Mouse (Mus musculus) embryonic facial prominence, embryonic 10.5 days (tissue): Measurements from ENCODE around the gene Thsd4. TPM values are rescaled to one million over a fixed set of nuclear protein-coding genes. Genes with fewer than 3 reads are reported as not detected.

Experiments
- DNase-seq: peaks from one replicate; pipeline ENCODE4 v3.0.0-alpha.2; 2017; ENCODE audit warnings: low spot score
- H3K27ac ChIP-seq: fragments of 300-500 bp; sonication (generic); replicated peaks from 2 replicates; pipeline ENCODE4 v1.5.1; 2016; ENCODE audit warnings: mild to moderate bottlenecking
- H3K27me3 ChIP-seq: fragments of 300-500 bp; sonication (generic); replicated peaks from 2 replicates; pipeline ENCODE4 v1.6.1; 2016; ENCODE audit warnings: low read depth, mild to moderate bottlenecking; ENCODE audit not compliant: poor library complexity, severe bottlenecking
- H3K36me3 ChIP-seq: fragments of 300-500 bp; sonication (generic); replicated peaks from 2 replicates; pipeline ENCODE4 v1.6.1; 2016; ENCODE audit warnings: mild to moderate bottlenecking, moderate library complexity
- H3K4me1 ChIP-seq: fragments of 300-500 bp; sonication (generic); 2 replicates; pipeline ENCODE4 v1.6.1; 2016
- H3K4me3 ChIP-seq: fragments of 300-500 bp; sonication (generic); 2 replicates; pipeline ENCODE4 v1.5.1; 2016; ENCODE audit warnings: mild to moderate bottlenecking, moderate library complexity
- H3K9me3 ChIP-seq: fragments of 300-500 bp; sonication (generic); 2 replicates; pipeline ENCODE4 v1.6.1; 2016; ENCODE audit warnings: mild to moderate bottlenecking
- WGBS: fragments of 180-500 bp; shearing (Covaris S2); methylation state at CpG from one replicate; pipeline ENCODE4 v1.1.7; 2016; 5-methylcytosine and 5-hydroxymethylcytosine counted together
- polyA plus RNA-seq: library from polyadenylated mRNA; unstranded; fragments of >200 nt; fragmentation: Nextera tagmentation; extraction: Ambion mirVana; gene quantifications from 2 replicates; pipeline ENCODE4 v1.2.1, GENCODE M21; 2016

Thsd4 gene
- polyA plus RNA-seq, 1 experiment from 2014 or later, result 5.7 TPM

DNA sequence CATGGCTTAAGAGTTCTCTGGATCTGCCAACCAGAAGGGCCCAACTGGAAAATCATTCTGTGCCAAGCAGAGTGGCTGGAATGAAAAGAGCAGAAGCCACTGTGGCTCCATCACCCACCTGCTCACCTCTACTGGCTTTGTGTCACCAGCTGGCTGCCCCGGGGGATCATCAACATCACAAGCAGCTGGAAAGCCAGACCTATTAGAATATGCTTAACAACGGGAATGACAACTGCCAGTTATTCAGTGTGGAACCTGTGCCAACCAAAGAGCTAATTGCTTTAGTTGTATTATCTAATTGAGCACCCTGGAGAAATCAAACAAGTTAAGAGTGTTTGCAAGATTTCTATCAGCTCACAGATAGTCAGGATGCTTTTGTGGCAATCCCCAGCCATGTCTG lies 87.8 kb downstream of the Thsd4 start:
- Histone ChIP-seq H3K27me3 (no peaks in the 10 kb centered on the region), H3K27ac (no peak overlapping the region), H3K4me3 (no peak overlapping the region), H3K36me3 (no peaks in the 10 kb centered on the region), H3K4me1 (peaks cover 7% of the 10 kb centered on the region), H3K9me3 (no peaks in the 10 kb centered on the region)
- WGBS, result 48% methylated on average over 2 of the region's 2 CpGs
- no peak for DNase-seq

DNA sequence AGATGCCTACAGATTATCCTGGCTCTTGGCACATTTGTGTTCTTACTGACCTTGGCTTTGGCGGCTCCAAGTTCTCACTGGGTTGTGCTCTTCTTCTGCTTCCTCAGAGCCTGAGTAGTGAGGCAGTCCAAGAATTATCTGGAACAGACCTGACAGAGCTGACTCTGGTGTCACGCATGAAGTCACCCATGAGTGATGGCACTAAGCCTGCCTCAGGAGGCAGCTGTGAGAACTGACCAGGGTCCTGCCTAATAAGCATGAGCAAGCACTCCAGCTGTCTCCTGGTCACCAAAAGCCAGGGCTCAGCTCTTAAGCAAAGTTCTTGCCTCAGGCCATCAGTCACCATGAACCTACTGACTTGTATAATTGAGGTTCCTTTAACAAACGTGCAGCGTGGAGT lies 89.9 kb downstream of the Thsd4 start:
- no peaks in the 10 kb centered on the region for H3K36me3 ChIP-seq
- H3K27me3 ChIP-seq, result no peaks in the 10 kb centered on the region
- no peak for DNase-seq
- no peak overlapping the region for H3K27ac ChIP-seq
- no peak overlapping the region for H3K4me3 ChIP-seq
- 84% methylated on average over 4 of the region's 4 CpGs for WGBS
- peaks cover 7% of the 10 kb centered on the region for H3K4me1 ChIP-seq
- no peaks in the 10 kb centered on the region for H3K9me3 ChIP-seq

DNA sequence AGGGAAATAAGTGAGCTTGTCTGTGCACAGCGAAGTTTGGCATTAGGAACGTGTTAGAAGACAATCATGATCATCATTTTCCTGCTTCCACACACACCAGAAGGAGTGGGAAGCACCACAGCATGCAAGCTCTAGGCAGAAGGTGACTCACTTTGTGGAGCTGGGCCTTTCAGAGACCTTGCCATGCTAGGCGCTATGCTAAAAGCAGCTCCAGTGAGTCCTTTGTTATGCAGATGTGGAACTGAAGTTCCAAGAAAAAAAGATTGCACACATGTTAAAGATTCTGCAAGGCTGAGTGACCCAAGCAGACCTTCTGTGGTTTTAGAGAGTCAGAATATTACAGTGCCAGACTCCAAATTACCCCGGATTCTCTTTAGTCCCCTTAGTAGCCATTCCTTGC lies 91.8 kb downstream of the Thsd4 start:
- H3K27ac ChIP-seq, result no peak overlapping the region
- no peaks in the 10 kb centered on the region for H3K36me3 ChIP-seq
- no peak for DNase-seq
- 86% methylated on average over 4 of the region's 4 CpGs for WGBS
- peaks cover 7% of the 10 kb centered on the region for H3K4me1 ChIP-seq
- no peak overlapping the region for H3K4me3 ChIP-seq
- no peaks in the 10 kb centered on the region for H3K27me3 ChIP-seq
- H3K9me3 ChIP-seq, result no peaks in the 10 kb centered on the region

- 39% methylated on average over 4 of the region's 4 CpGs for WGBS
- peaks cover 49% of the 10 kb centered on the region for H3K4me1 ChIP-seq
- peak; percentile 21 for DNase-seq
- peak overlapping the region; percentile 35; the same call in 1 of the 2 replicates for H3K27ac ChIP-seq
- no peaks in the 10 kb centered on the region for H3K27me3 ChIP-seq
- H3K9me3 ChIP-seq, result no peaks in the 10 kb centered on the region
- H3K36me3 ChIP-seq, result no peaks in the 10 kb centered on the region
- no peak overlapping the region for H3K4me3 ChIP-seq
These were observed 107.6 kb downstream of the Thsd4 start for GRCm38 (mm10) chr9:60414076-60414755.

DNA sequence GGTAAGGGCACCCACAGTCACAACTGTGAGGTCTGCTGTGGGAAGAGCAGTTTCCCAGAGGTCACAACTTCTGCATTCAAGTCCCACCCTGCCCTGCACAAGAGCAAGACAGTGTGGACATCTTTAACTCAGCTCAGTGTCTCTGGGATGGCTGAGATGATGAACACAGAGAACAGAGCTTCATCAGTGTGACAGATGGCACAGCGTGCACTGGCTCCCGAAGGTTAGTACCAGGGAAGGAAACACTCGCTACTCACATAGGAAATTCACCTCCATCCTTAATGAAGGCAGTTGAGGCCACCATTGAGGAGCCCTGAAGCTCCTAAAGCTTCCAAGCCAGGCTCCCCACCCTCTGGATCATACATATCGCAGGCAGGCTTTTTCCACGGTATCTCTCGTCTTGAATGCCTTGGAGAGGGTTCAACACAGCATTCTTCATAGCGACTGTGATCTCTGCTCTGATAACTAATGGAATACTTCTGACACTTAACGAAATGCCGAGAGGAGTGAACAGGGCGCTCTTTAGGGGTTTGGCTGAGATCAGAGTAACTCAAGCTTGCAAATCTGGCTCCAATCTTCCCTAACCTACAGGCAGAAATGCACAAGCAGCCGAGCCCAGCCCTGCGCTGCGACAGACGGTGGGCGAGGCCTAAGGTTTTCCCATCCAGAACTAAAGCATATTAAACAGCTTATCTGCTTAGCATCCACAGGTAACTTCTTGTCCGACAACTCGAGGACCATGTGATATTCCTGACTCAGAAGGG lies 110.8 kb downstream of the Thsd4 start:
- WGBS, result 70% methylated on average over 17 of the region's 17 CpGs
- Histone ChIP-seq H3K27me3 (no peaks in the 10 kb centered on the region), H3K27ac (no peak overlapping the region), H3K9me3 (no peaks in the 10 kb centered on the region), H3K36me3 (no peaks in the 10 kb centered on the region), H3K4me3 (no peak overlapping the region), H3K4me1 (peaks cover 66% of the 10 kb centered on the region)
- DNase-seq, result peak; percentile 20

GRCm38 (mm10) chr9:60407374-60407773 lies 114.5 kb downstream of the Thsd4 start:
- Histone ChIP-seq H3K27ac (peak overlapping the region; percentile 25; the same call in 1 of the 2 replicates), H3K27me3 (no peaks in the 10 kb centered on the region), H3K4me3 (no peak overlapping the region), H3K9me3 (no peaks in the 10 kb centered on the region), H3K4me1 (peaks cover 55% of the 10 kb centered on the region), H3K36me3 (no peaks in the 10 kb centered on the region)
- DNase-seq, result peak; percentile 66
- 9% methylated on average over 1 of the region's 1 CpGs for WGBS

GRCm38 (mm10) chr9:60405777-60406176 lies 116.1 kb downstream of the Thsd4 start:
- Histone ChIP-seq H3K4me3 (no peak overlapping the region), H3K9me3 (no peaks in the 10 kb centered on the region), H3K27me3 (no peaks in the 10 kb centered on the region), H3K27ac (0 out of 2 replicates have a peak overlapping the region, but pooled peaks have one; percentile 7), H3K4me1 (peaks cover 39% of the 10 kb centered on the region), H3K36me3 (no peaks in the 10 kb centered on the region)
- WGBS, result 58% methylated on average over 7 of the region's 7 CpGs
- DNase-seq, result no peak

GRCm38 (mm10) chr9:60402681-60403080 lies 119.2 kb downstream of the Thsd4 start:
- peaks cover 35% of the 10 kb centered on the region for H3K4me1 ChIP-seq
- no peaks in the 10 kb centered on the region for H3K27me3 ChIP-seq
- no peak for DNase-seq
- no peaks in the 10 kb centered on the region for H3K36me3 ChIP-seq
- H3K4me3 ChIP-seq, result no peak overlapping the region
- H3K9me3 ChIP-seq, result no peaks in the 10 kb centered on the region
- 94% methylated on average over 6 of the region's 6 CpGs for WGBS
- H3K27ac ChIP-seq, result no peak overlapping the region

DNA sequence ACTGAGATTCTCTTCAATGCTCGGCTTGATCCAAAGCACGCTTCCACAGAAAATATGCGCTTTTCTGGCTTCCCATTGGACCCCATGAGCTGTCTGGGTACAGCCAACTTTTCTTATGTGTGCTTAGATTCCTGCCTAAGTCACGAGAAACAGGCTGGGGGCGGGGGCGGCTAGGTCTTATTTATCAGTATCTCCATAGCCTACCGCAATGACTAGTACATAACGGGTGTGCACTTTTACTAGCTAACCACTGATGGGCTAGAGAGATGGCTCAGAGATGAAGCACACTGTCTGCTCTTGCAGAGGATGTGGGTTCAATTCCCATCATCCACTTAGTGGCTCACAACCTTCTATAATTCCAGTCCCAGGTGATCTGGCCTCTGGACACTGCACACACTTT lies 121.8 kb downstream of the Thsd4 start:
- Histone ChIP-seq H3K9me3 (no peaks in the 10 kb centered on the region), H3K36me3 (no peaks in the 10 kb centered on the region), H3K27me3 (no peaks in the 10 kb centered on the region), H3K4me1 (peaks cover 19% of the 10 kb centered on the region), H3K4me3 (no peak overlapping the region), H3K27ac (no peak overlapping the region)
- 92% methylated on average over 8 of the region's 8 CpGs for WGBS
- no peak for DNase-seq

DNA sequence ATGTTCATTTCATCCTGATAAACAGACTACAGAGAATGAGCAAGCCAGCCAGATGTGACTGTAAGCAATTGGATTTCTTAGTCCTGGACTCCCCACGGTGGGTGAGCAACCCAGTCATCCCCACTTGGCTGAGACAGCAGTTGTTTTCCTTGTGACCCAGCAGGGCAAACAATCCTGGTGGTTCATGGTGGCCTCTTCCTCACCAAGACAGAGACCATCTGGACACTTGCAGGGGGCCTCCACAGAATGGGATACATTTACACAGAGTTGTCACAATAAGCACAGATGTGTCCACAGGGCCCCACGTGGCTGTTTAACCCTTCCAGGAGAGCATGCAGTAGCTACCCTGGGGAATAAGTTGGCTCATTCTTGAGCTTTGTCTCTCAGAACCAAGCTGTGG lies 123.8 kb downstream of the Thsd4 start:
- Histone ChIP-seq H3K9me3 (no peaks in the 10 kb centered on the region), H3K36me3 (no peaks in the 10 kb centered on the region), H3K4me3 (no peak overlapping the region), H3K27ac (no peak overlapping the region), H3K27me3 (no peaks in the 10 kb centered on the region), H3K4me1 (peaks cover 17% of the 10 kb centered on the region)
- DNase-seq, result no peak
- 44% methylated on average over 2 of the region's 2 CpGs for WGBS

DNA sequence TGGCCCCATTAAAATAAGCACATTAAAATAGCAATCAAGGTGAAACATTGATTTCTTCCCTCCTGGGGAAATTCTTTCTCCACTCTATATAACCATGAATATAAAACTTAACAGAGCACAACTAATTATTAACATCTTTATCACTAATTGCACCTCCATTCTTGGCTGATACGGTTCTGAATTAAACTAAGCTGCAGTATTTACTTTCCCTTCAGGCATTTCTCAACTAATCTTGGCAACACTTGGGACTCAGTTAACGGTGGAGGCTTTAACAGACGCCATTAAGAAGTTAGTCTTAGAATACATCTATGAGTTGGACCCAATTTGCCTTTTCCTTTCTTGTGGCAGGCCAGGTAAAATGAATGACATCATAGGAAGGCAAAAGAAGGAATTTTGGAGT lies 125.8 kb downstream of the Thsd4 start:
- Histone ChIP-seq H3K4me1 (peaks cover 24% of the 10 kb centered on the region), H3K4me3 (no peak overlapping the region), H3K36me3 (no peaks in the 10 kb centered on the region), H3K9me3 (no peaks in the 10 kb centered on the region), H3K27me3 (no peaks in the 10 kb centered on the region), H3K27ac (no peak overlapping the region)
- no peak for DNase-seq
- 78% methylated on average over 3 of the region's 3 CpGs for WGBS

GRCm38 (mm10) chr9:60392916-60393315 lies 128.9 kb downstream of the Thsd4 start:
- peaks cover 20% of the 10 kb centered on the region for H3K4me1 ChIP-seq
- 93% methylated on average over 4 of the region's 4 CpGs for WGBS
- H3K9me3 ChIP-seq, result no peaks in the 10 kb centered on the region
- H3K27me3 ChIP-seq, result no peaks in the 10 kb centered on the region
- H3K4me3 ChIP-seq, result no peak overlapping the region
- no peak for DNase-seq
- no peak overlapping the region for H3K27ac ChIP-seq
- no peaks in the 10 kb centered on the region for H3K36me3 ChIP-seq

DNA sequence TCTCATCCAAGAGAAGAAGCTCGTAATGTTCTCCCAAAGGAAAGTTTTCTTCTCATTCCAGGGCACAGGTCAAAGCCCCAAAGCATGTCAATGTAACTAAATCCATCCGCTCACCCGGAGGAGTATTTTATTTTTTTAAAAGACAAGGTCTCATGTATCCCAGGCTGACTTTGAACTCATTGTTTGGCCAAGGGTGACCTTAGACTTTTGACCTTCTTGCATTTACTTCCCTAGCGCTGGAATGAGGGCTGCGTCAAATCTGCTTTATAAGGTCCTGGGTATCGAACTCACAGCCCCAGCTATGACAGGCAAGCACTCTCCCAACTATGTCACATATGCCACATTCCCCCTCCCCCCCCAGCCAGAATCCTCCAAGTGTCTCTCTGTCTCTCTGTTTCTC lies 137.1 kb downstream of the Thsd4 start:
- Histone ChIP-seq H3K27ac (no peak overlapping the region), H3K9me3 (no peaks in the 10 kb centered on the region), H3K27me3 (peaks cover 21% of the 10 kb centered on the region), H3K4me3 (no peak overlapping the region), H3K36me3 (no peaks in the 10 kb centered on the region), H3K4me1 (peaks cover 39% of the 10 kb centered on the region)
- DNase-seq, result peak; percentile 42
- WGBS, result 21% methylated on average over 6 of the region's 6 CpGs
